Mouse (Mus musculus) limb, embryonic 14.5 days (tissue): ENCODE measurements at regions not wholly inside any gene's neighbourhood (a gene's known extent, or its start where the extent isn't known, plus 50 kb on each side); places are given as distances from the start of the nearest gene placed in this dataset.

Experiments used
- ATAC-seq: fragments of 200-750 bp; cut with Nextera tagmentation; 2 replicates; pipeline ENCODE4 v1.8.0; 2017; ENCODE audit warnings: low read depth, moderate number of reproducible peaks, moderate TSS enrichment; ENCODE audit not compliant: low FRiP score
- DNase-seq: peaks from one replicate; pipeline ENCODE4 v3.0.0-alpha.2; 2015; ENCODE audit warnings: low spot score
- H3K27ac ChIP-seq: fragments of 300-500 bp; sonication (generic); replicated peaks from 2 replicates; pipeline ENCODE4 v1.5.1; 2014; ENCODE audit warnings: low read depth, mild to moderate bottlenecking, low read length, moderate library complexity, mixed read lengths
- H3K27me3 ChIP-seq: fragments of 300-500 bp; sonication (generic); 2 replicates; pipeline ENCODE4 v1.6.1; 2014; ENCODE audit warnings: low read length, mixed read lengths; ENCODE audit not compliant: control insufficient read depth, insufficient read depth
- H3K36me3 ChIP-seq: fragments of 300-500 bp; sonication (generic); 2 replicates; pipeline ENCODE4 v1.6.1; 2014; ENCODE audit warnings: mild to moderate bottlenecking, low read length, moderate library complexity, mixed read lengths; ENCODE audit not compliant: control insufficient read depth, insufficient read depth
- H3K4me1 ChIP-seq: fragments of 300-500 bp; sonication (generic); 2 replicates; pipeline ENCODE4 v1.6.1; 2014; ENCODE audit warnings: antibody characterized with exemption, low read length, mixed read lengths; ENCODE audit not compliant: control insufficient read depth, insufficient read depth
- H3K4me2 ChIP-seq: fragments of 300-500 bp; sonication (generic); replicated peaks from 2 replicates; pipeline ENCODE4 v1.6.1; 2014; ENCODE audit warnings: low read depth, mild to moderate bottlenecking, low read length, moderate library complexity; ENCODE audit not compliant: severe bottlenecking
- H3K4me3 ChIP-seq: fragments of 300-500 bp; sonication (generic); replicated peaks from 2 replicates; pipeline ENCODE4 v1.5.1; 2014; ENCODE audit warnings: low read length
- H3K9ac ChIP-seq: fragments of 300-500 bp; sonication (generic); 2 replicates; pipeline ENCODE4 v1.6.1; 2014; ENCODE audit warnings: mild to moderate bottlenecking, low read depth, low read length, moderate library complexity; ENCODE audit not compliant: severe bottlenecking
- H3K9me3 ChIP-seq: fragments of 300-500 bp; sonication (generic); 2 replicates; pipeline ENCODE4 v1.6.1; 2016; ENCODE audit warnings: low read length; ENCODE audit not compliant: control insufficient read depth
- POLR2A ChIP-seq: fragments of 200-500 bp; IDR thresholded peaks from 2 replicates; pipeline ENCODE4 v1.8.0; 2012; ENCODE audit warnings: inconsistent platforms, mild to moderate bottlenecking, moderate library complexity, borderline replicate concordance; ENCODE audit not compliant: insufficient read depth, insufficient read length; ENCODE audit errors: extremely low read depth

- DNase-seq: no peak
- no peaks in the 10 kb centered on the region for H3K27me3 ChIP-seq
- no peaks in the 10 kb centered on the region for H3K4me1 ChIP-seq
- no peak overlapping the region for H3K4me3 ChIP-seq
- ATAC-seq: no peak
- H3K4me2 ChIP-seq: no peak overlapping the region
- no peak for TF ChIP-seq POLR2A
- H3K36me3 ChIP-seq: no peaks in the 10 kb centered on the region
- no peak overlapping the region for H3K9ac ChIP-seq
- H3K9me3 ChIP-seq: no peaks in the 10 kb centered on the region
- H3K27ac ChIP-seq: no peak overlapping the region
Observed at GRCm38 (mm10) chr6:107803056-107803455, 261.8 kb upstream of the Setmar start.
